Mouse (Mus musculus): ENCODE measurements around the gene Maged2. TPM values are rescaled to one million over a fixed set of nuclear protein-coding genes. Genes with fewer than 3 reads are reported as not detected.
A peak's percentile ranks its signal among the peaks of the same experiment; 100 is the strongest.
"Not testable (repeated sequence)": the region's sequence is repeated elsewhere in the genome, so short reads cannot be mapped to it uniquely, and the experiment has no call there.

Maged2 gene
- 308 and 438 TPM in 2 replicates for polyA plus RNA-seq (2016; fragmentation: Nextera tagmentation; extraction: Ambion mirVana)

GRCm38 (mm10) chrX:150814139-150814469, at the start of gene Maged2:
TSS of gene Maged2 (minus strand) at chrX:150814345.
- Histone ChIP-seq H3K36me3 (peaks cover 31% of the 10 kb centered on the region), H3K4me1 (0 out of 2 replicates have a peak, but pooled peaks cover 4% of the 10 kb centered on the region), H3K4me3 (peak within 1 kb of the TSS; percentile 56), H3K27me3 (ENCODE audit: low read depth, poor library complexity, severe bottlenecking) (peaks cover 98% of the 10 kb centered on the region), H3K9me3 (replicated peaks) (no peaks in the 10 kb centered on the region), H3K27ac (peak within 1 kb of the TSS; percentile 83)
- 13% methylated on average over 7 of the region's 7 CpGs for WGBS
- peak; percentile 52 for DNase-seq (ENCODE audit: low spot score)

- H3K27me3 ChIP-seq (ENCODE audit: low read depth, poor library complexity, severe bottlenecking), result peaks cover 85% of the 10 kb centered on the region
- WGBS, result 79% methylated on average over 8 of the region's 8 CpGs
- H3K4me3 ChIP-seq, result no peak overlapping the region
- H3K4me1 ChIP-seq, result no peaks in the 10 kb centered on the region
- DNase-seq (ENCODE audit: low spot score), result no peak
- H3K36me3 ChIP-seq, result no peaks in the 10 kb centered on the region
- H3K9me3 ChIP-seq (replicated peaks), result no peaks in the 10 kb centered on the region
- H3K27ac ChIP-seq, result no peak overlapping the region
These were observed 34.1 kb upstream of the Maged2 start for GRCm38 (mm10) chrX:150848230-150848629.

GRCm38 (mm10) chrX:150845480-150846205, 31.5 kb upstream of the Maged2 start:
- H3K36me3 ChIP-seq; H3K27ac ChIP-seq; H3K4me3 ChIP-seq; H3K4me1 ChIP-seq; DNase-seq (ENCODE audit: low spot score); H3K9me3 ChIP-seq (replicated peaks): not testable (repeated sequence)
- 76% methylated on average over 4 of the region's 10 CpGs for WGBS
- peaks cover 75% of the 10 kb centered on the region for H3K27me3 ChIP-seq (ENCODE audit: low read depth, poor library complexity, severe bottlenecking)

- peaks cover 74% of the 10 kb centered on the region for H3K27me3 ChIP-seq (ENCODE audit: low read depth, poor library complexity, severe bottlenecking)
- 71% methylated on average over 2 of the region's 4 CpGs for WGBS
- H3K9me3 ChIP-seq (replicated peaks); H3K4me1 ChIP-seq; H3K4me3 ChIP-seq; H3K36me3 ChIP-seq; H3K27ac ChIP-seq; DNase-seq (ENCODE audit: low spot score): not testable (repeated sequence)
These were observed 29.1 kb upstream of the Maged2 start for GRCm38 (mm10) chrX:150843257-150843656.

GRCm38 (mm10) chrX:150830297-150830696, 16.2 kb upstream of the Maged2 start:
- H3K9me3 ChIP-seq (replicated peaks), result no peaks in the 10 kb centered on the region
- no peak for DNase-seq (ENCODE audit: low spot score)
- H3K4me3 ChIP-seq, result no peak overlapping the region
- H3K36me3 ChIP-seq, result no peaks in the 10 kb centered on the region
- H3K27ac ChIP-seq, result no peak overlapping the region
- H3K4me1 ChIP-seq, result no peaks in the 10 kb centered on the region
- H3K27me3 ChIP-seq (ENCODE audit: low read depth, poor library complexity, severe bottlenecking), result peaks cover 84% of the 10 kb centered on the region
- 86% methylated on average over 4 of the region's 4 CpGs for WGBS

GRCm38 (mm10) chrX:150817278-150817677, 3.1 kb upstream of the Maged2 start:
- H3K4me3 ChIP-seq, result no peak overlapping the region
- H3K27me3 ChIP-seq (ENCODE audit: low read depth, poor library complexity, severe bottlenecking), result peaks cover 74% of the 10 kb centered on the region
- H3K4me1 ChIP-seq, result 0 out of 2 replicates have a peak, but pooled peaks cover 2% of the 10 kb centered on the region

GRCm38 (mm10) chrX:150815601-150816000, 1.5 kb upstream of the Maged2 start:
- Histone ChIP-seq H3K27ac (no peak overlapping the region), H3K4me1 (0 out of 2 replicates have a peak, but pooled peaks cover 4% of the 10 kb centered on the region), H3K9me3 (replicated peaks) (no peaks in the 10 kb centered on the region), H3K27me3 (ENCODE audit: low read depth, poor library complexity, severe bottlenecking) (peaks cover 83% of the 10 kb centered on the region), H3K4me3 (no peak overlapping the region), H3K36me3 (peaks cover 16% of the 10 kb centered on the region)
- no peak for DNase-seq (ENCODE audit: low spot score)
- WGBS, result 89% methylated on average over 1 of the region's 1 CpGs

More at GRCm38 (mm10) chrX:150817278-150817677, 3.1 kb upstream of the Maged2 start:
- H3K9me3 ChIP-seq (replicated peaks), result no peaks in the 10 kb centered on the region
- no peak overlapping the region for H3K27ac ChIP-seq
- DNase-seq (ENCODE audit: low spot score), result no peak
- H3K36me3 ChIP-seq, result no peaks in the 10 kb centered on the region

- Histone ChIP-seq H3K27ac (peak overlapping the region; percentile 83), H3K9me3 (replicated peaks) (no peaks in the 10 kb centered on the region), H3K36me3 (peaks cover 36% of the 10 kb centered on the region), H3K4me3 (peak overlapping the region; percentile 56), H3K27me3 (ENCODE audit: low read depth, poor library complexity, severe bottlenecking) (peaks cover 98% of the 10 kb centered on the region), H3K4me1 (0 out of 2 replicates have a peak, but pooled peaks cover 4% of the 10 kb centered on the region)
- DNase-seq (ENCODE audit: low spot score), result peak; percentile 54
- 12% methylated on average over 16 of the region's 16 CpGs for WGBS
These were observed 544 bp downstream of the Maged2 start for GRCm38 (mm10) chrX:150813464-150814138.

GRCm38 (mm10) chrX:150812787-150813298, 1.3 kb downstream of the Maged2 start:
- H3K9me3 ChIP-seq (replicated peaks), result no peaks in the 10 kb centered on the region
- H3K4me3 ChIP-seq, result peak overlapping the region; percentile 56
- WGBS, result 20% methylated on average over 22 of the region's 24 CpGs
- H3K27ac ChIP-seq, result peak overlapping the region; percentile 72; the same call in 1 of the 2 replicates
- peaks cover 43% of the 10 kb centered on the region for H3K36me3 ChIP-seq
- peaks cover 98% of the 10 kb centered on the region for H3K27me3 ChIP-seq (ENCODE audit: low read depth, poor library complexity, severe bottlenecking)
- DNase-seq (ENCODE audit: low spot score), result peak; percentile 86
- H3K4me1 ChIP-seq, result 0 out of 2 replicates have a peak, but pooled peaks cover 4% of the 10 kb centered on the region

- not testable (repeated sequence) for H3K27ac ChIP-seq; H3K4me1 ChIP-seq; DNase-seq (ENCODE audit: low spot score); H3K36me3 ChIP-seq; H3K9me3 ChIP-seq (replicated peaks); H3K4me3 ChIP-seq
- 95% methylated on average over 2 of the region's 4 CpGs for WGBS
- peaks cover 69% of the 10 kb centered on the region for H3K27me3 ChIP-seq (ENCODE audit: low read depth, poor library complexity, severe bottlenecking)
These were observed 13.2 kb downstream of the Maged2 start for GRCm38 (mm10) chrX:150800987-150801386.

GRCm38 (mm10) chrX:150798493-150799177, 15.5 kb downstream of the Maged2 start:
- not testable (repeated sequence) for H3K9me3 ChIP-seq (replicated peaks); H3K27ac ChIP-seq; H3K4me3 ChIP-seq; H3K4me1 ChIP-seq; DNase-seq (ENCODE audit: low spot score); H3K36me3 ChIP-seq
- 71% methylated on average over 5 of the region's 10 CpGs for WGBS
- H3K27me3 ChIP-seq (ENCODE audit: low read depth, poor library complexity, severe bottlenecking), result peaks cover 46% of the 10 kb centered on the region
